Mouse (Mus musculus) intestine, embryonic 14.5 days (tissue): ENCODE measurements around the gene Stim2. TPM values are rescaled to one million over a fixed set of nuclear protein-coding genes. Genes with fewer than 3 reads are reported as not detected.

Experiments used
- ATAC-seq: fragments of 200-750 bp; cut with Nextera tagmentation; replicated peaks from 2 replicates; pipeline ENCODE4 v1.8.0; 2017; ENCODE audit warnings: low read depth, moderate number of reproducible peaks, moderate TSS enrichment, moderate library complexity; ENCODE audit not compliant: low FRiP score, low TSS enrichment
- DNase-seq: peaks from one replicate; pipeline ENCODE4 v3.0.0-alpha.2; 2018; ENCODE audit warnings: low spot score
- H3K27ac ChIP-seq: fragments of 300-500 bp; sonication (generic); 2 replicates; pipeline ENCODE4 v1.5.1; 2014; ENCODE audit warnings: low read depth, mild to moderate bottlenecking, control low read depth
- H3K27me3 ChIP-seq: fragments of 300-500 bp; sonication (generic); replicated peaks from 2 replicates; pipeline ENCODE4 v1.6.1; 2014; ENCODE audit warnings: low read length, control low read depth; ENCODE audit not compliant: control insufficient read depth, insufficient read depth
- H3K36me3 ChIP-seq: fragments of 300-500 bp; sonication (generic); 2 replicates; pipeline ENCODE4 v1.6.1; 2014; ENCODE audit warnings: low read length, control low read depth; ENCODE audit not compliant: control insufficient read depth, insufficient read depth
- H3K4me1 ChIP-seq: fragments of 300-500 bp; sonication (generic); replicated peaks from 2 replicates; pipeline ENCODE4 v1.6.1; 2014; ENCODE audit warnings: low read length, control low read depth, mixed read lengths; ENCODE audit not compliant: control insufficient read depth, insufficient read depth
- H3K4me2 ChIP-seq: fragments of 300-500 bp; sonication (generic); 2 replicates; pipeline ENCODE4 v1.6.1; 2014; ENCODE audit warnings: low read length
- H3K4me3 ChIP-seq: fragments of 300-500 bp; sonication (generic); 2 replicates; pipeline ENCODE4 v1.5.1; 2014; ENCODE audit warnings: low read depth, low read length, control low read depth, mixed read lengths
- H3K9ac ChIP-seq: fragments of 300-500 bp; sonication (generic); 2 replicates; pipeline ENCODE4 v1.6.1; 2014; ENCODE audit warnings: mild to moderate bottlenecking, low read length
- H3K9me3 ChIP-seq: fragments of 300-500 bp; sonication (generic); 2 replicates; pipeline ENCODE4 v1.6.1; 2016; ENCODE audit warnings: low read length, control low read depth; ENCODE audit not compliant: control insufficient read depth
- WGBS: fragments of 180-500 bp; shearing (Covaris S2); extraction: QIAGEN DNeasy Blood & Tissue Kit; methylation state at CpG from one replicate; pipeline ENCODE4 v1.1.7; 2014; 5-methylcytosine and 5-hydroxymethylcytosine counted together
- polyA plus RNA-seq: library from polyadenylated mRNA; unstranded; fragments of >200 nt; fragmentation: Nextera tagmentation; extraction: Ambion mirVana; gene quantifications from 2 replicates; pipeline ENCODE4 v1.2.1, GENCODE M21; 2014

Gene Stim2
- polyA plus RNA-seq, 1 experiment from 2014 or later: 19.9 TPM

GRCm38 (mm10) chr5:53961229-53961628 is 37.1 kb upstream of the Stim2 start:
- Histone ChIP-seq H3K27ac (no peak overlapping the region), H3K4me3 (no peak overlapping the region), H3K36me3 (no peaks in the 10 kb centered on the region), H3K4me2 (no peak overlapping the region), H3K9ac (no peak overlapping the region), H3K27me3 (no peaks in the 10 kb centered on the region), H3K4me1 (0 out of 2 replicates have a peak, but pooled peaks cover 9% of the 10 kb centered on the region), H3K9me3 (no peaks in the 10 kb centered on the region)
- peak; percentile 44 for DNase-seq
- no peak for ATAC-seq
- 31% methylated on average over 5 of the region's 5 CpGs for WGBS

DNA sequence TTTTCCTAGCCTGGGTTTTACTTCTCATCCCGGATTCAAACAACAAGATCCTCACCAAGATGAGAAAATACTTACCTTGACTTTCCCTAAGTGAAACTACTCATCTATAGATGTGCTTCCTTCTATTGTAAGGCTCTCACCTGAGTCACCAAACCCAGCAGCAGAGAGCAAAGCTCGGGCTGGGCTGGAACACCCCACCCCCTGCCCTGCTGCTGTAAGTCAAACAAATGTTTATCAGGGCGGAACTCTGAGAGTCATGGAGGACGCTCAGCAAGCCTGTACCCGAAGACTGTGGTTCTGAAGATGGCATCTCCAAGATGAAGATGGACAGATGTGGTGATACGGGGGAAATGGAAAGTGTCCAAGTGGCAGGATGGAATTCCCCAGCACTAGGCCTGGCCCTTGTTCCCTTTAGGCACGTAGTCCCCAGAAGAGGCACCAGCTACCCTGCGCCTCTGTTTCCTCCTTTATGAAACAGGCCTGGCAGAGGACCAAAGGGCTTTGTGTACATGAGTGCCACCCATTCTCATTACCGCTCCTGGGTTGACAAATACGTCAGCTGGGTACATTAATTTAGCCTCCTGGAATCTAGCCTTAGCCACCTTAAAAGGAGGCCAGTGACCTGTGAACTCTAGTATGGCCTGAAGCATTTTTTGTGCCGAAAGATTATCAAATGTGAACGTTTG is 36.3 kb upstream of the Stim2 start:
- no peaks in the 10 kb centered on the region for H3K9me3 ChIP-seq
- no peaks in the 10 kb centered on the region for H3K27me3 ChIP-seq
- DNase-seq: peak; percentile 51
- 0 out of 2 replicates have a peak, but pooled peaks cover 9% of the 10 kb centered on the region for H3K4me1 ChIP-seq
- whole genome bisulfite sequencing: 71% methylated on average over 12 of the region's 12 CpGs
- no peak overlapping the region for H3K4me3 ChIP-seq
- no peak overlapping the region for H3K9ac ChIP-seq
- H3K27ac ChIP-seq: no peak overlapping the region
- no peaks in the 10 kb centered on the region for H3K36me3 ChIP-seq
- H3K4me2 ChIP-seq: no peak overlapping the region
- ATAC-seq: peak; percentile 43; the same call in 1 of the 2 replicates

DNA sequence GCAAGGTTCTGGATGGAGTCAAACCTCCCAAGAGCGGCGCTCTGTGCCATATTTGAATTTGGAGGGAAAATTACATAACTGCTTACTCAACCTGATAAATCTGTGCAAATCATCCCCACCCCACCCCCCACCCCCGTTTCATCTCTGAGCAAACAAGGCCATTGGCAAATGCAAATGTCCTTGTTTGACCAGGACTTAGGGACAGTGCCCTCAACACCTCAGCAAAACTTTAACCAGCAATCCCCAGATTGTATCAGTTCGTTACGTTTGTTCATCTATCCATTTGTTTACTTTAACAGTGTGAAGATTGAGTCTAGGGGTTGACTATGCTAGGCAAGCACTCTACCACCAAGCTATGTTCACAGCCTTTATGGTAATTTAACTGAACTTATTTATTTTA is 32.6 kb upstream of the Stim2 start:
- no peaks in the 10 kb centered on the region for H3K9me3 ChIP-seq
- no peak overlapping the region for H3K4me2 ChIP-seq
- H3K4me1 ChIP-seq: 0 out of 2 replicates have a peak, but pooled peaks cover 9% of the 10 kb centered on the region
- no peaks in the 10 kb centered on the region for H3K36me3 ChIP-seq
- no peak overlapping the region for H3K9ac ChIP-seq
- ATAC-seq: no peak
- H3K4me3 ChIP-seq: no peak overlapping the region
- WGBS: 71% methylated on average over 5 of the region's 5 CpGs
- H3K27ac ChIP-seq: no peak overlapping the region
- no peaks in the 10 kb centered on the region for H3K27me3 ChIP-seq
- peak; percentile 25 for DNase-seq

- H3K27me3 ChIP-seq: no peaks in the 10 kb centered on the region
- no peaks in the 10 kb centered on the region for H3K4me1 ChIP-seq
- 80% methylated on average over 2 of the region's 2 CpGs for WGBS
- H3K4me3 ChIP-seq: no peak overlapping the region
- ATAC-seq: no peak
- DNase-seq: peak; percentile 20
- no peaks in the 10 kb centered on the region for H3K9me3 ChIP-seq
- H3K36me3 ChIP-seq: no peaks in the 10 kb centered on the region
- no peak overlapping the region for H3K4me2 ChIP-seq
- H3K9ac ChIP-seq: no peak overlapping the region
- no peak overlapping the region for H3K27ac ChIP-seq
Observed at GRCm38 (mm10) chr5:53967560-53967959, 30.7 kb upstream of the Stim2 start.

DNA sequence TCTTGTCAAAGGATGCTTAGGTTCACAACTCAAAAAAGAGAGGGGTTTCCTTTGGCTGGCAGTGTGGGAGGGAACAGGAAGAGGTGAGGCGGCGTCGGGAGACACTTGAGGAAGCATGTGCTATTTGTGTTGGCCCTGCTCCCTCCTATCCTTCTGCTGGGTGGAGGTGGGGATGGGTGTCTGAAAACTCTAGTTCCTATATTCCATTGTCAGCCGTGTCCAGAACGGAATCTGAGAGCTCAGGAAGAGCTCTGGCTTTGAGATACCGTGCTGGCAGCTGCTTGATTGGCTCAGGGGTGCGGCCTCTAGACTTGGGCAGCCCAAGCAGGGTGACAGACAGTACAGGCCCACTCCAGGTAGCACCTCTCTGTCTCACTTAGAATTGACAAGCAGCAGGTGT is 28.1 kb upstream of the Stim2 start:
- no peaks in the 10 kb centered on the region for H3K36me3 ChIP-seq

GRCm38 (mm10) chr5:53971201-53971600 is 27.1 kb upstream of the Stim2 start:
- Histone ChIP-seq H3K4me3 (no peak overlapping the region), H3K27ac (no peak overlapping the region), H3K9ac (no peak overlapping the region), H3K36me3 (no peaks in the 10 kb centered on the region), H3K9me3 (no peaks in the 10 kb centered on the region), H3K4me2 (no peak overlapping the region), H3K27me3 (no peaks in the 10 kb centered on the region), H3K4me1 (no peaks in the 10 kb centered on the region)
- ATAC-seq (no peak), DNase-seq (no peak)
- WGBS: 84% methylated on average over 4 of the region's 4 CpGs

More for the DNA sequence above, 28.1 kb upstream of the Stim2 start:
- H3K4me3 ChIP-seq: no peak overlapping the region
- 72% methylated on average over 7 of the region's 7 CpGs for WGBS
- no peaks in the 10 kb centered on the region for H3K4me1 ChIP-seq
- ATAC-seq: no peak
- no peak overlapping the region for H3K27ac ChIP-seq
- H3K4me2 ChIP-seq: no peak overlapping the region
- no peaks in the 10 kb centered on the region for H3K27me3 ChIP-seq
- peak; percentile 31 for DNase-seq
- H3K9ac ChIP-seq: no peak overlapping the region
- H3K9me3 ChIP-seq: no peaks in the 10 kb centered on the region

DNA sequence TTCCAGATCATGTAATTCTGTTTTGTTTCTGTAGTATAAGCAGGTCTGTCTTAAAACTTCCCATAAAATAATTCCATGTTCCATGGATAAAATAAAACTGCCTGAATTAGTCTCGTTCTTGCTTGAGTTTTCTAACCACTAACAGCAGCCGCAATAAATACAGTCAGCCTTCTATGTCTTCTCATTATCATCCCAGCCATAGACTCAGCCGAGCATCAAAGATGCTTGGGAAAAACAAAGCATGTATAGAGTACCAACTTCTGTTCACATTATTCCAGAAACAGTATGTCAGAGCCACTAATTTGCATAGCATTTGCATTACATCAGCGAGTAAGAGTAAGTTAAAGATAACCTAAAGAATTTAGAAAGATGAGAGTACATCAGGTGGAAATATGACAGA is 25.4 kb upstream of the Stim2 start:
- 88% methylated on average over 4 of the region's 4 CpGs for WGBS
- no peak overlapping the region for H3K4me2 ChIP-seq
- no peak for ATAC-seq

DNA sequence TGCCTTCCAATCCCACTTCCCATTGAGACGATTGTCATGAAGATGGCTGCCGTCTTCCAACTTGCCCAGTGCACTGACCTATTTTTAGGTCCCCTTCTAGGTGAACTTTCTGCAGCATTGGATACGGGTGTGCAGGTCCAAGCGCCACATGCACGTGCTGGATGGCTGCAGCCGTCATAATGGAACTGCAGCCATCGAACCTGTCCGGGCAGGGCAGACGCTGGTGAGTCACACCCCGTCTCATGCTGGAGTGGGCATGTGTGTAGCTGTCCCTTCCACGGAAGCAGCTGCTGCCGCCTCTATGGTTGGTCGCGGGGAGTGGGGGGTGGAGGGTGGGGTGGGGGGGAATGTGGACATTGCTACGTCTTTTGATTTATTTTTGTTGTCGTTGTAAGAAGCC is 21.8 kb upstream of the Stim2 start:
- Histone ChIP-seq H3K9me3 (no peaks in the 10 kb centered on the region), H3K4me2 (no peak overlapping the region), H3K36me3 (no peaks in the 10 kb centered on the region), H3K9ac (no peak overlapping the region), H3K4me1 (no peaks in the 10 kb centered on the region), H3K27me3 (no peaks in the 10 kb centered on the region), H3K4me3 (no peak overlapping the region), H3K27ac (no peak overlapping the region)
- 85% methylated on average over 16 of the region's 16 CpGs for WGBS
- DNase-seq (peak; percentile 37), ATAC-seq (no peak)

More for the DNA sequence above, 25.4 kb upstream of the Stim2 start:
- no peak overlapping the region for H3K27ac ChIP-seq
- no peak overlapping the region for H3K9ac ChIP-seq
- no peak for DNase-seq
- no peaks in the 10 kb centered on the region for H3K27me3 ChIP-seq
- no peaks in the 10 kb centered on the region for H3K9me3 ChIP-seq
- H3K4me1 ChIP-seq: no peaks in the 10 kb centered on the region
- H3K4me3 ChIP-seq: no peak overlapping the region
- H3K36me3 ChIP-seq: no peaks in the 10 kb centered on the region

DNA sequence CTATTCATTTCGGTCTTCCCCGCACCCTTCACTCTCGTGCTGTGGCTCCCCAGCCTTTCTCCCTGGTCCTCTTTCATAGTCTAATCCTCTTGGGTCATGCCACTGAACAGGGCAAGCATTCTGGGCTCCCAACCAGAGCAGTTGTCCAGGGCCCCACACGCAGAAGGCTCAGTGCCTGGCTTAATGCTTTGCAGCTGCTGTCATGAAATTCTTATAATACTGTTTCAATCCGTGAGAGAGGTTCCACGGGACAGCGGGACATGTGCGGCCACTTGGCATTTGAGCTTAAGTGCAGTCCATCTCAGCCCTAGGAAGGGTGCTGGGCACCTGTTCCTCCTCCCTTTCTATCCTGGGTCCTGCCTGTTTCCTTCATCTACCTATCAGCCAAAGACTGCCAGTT is 21.2 kb upstream of the Stim2 start:
- H3K27me3 ChIP-seq: no peaks in the 10 kb centered on the region
- H3K36me3 ChIP-seq: no peaks in the 10 kb centered on the region
- no peaks in the 10 kb centered on the region for H3K9me3 ChIP-seq
- WGBS: 92% methylated on average over 8 of the region's 8 CpGs
- no peak overlapping the region for H3K4me3 ChIP-seq
- H3K27ac ChIP-seq: no peak overlapping the region
- no peaks in the 10 kb centered on the region for H3K4me1 ChIP-seq
- H3K4me2 ChIP-seq: no peak overlapping the region
- no peak overlapping the region for H3K9ac ChIP-seq
- ATAC-seq: no peak
- DNase-seq: peak; percentile 33
